30 mouse cellular contexts compared by ENCODE assay signal in the genomic region with DNA sequence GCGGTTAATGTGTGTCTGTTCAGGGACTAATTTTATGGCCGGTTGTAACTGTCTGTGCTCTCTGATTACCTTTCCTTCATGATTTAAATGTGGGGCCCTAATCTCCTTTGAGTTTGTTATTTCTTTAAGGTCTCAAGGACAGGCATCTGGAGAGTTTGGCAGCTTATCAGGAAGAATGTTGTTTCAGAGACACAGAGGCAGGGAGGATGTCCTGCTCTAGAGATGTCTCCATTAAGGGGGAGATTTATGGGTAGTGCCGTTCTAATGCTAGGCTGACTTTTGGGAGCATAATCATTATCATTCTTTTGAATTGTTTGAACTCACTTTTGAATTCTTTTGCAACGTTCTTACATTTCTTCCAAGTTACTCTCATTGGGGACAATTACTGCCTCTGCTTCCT. TPM values are rescaled to one million over a fixed set of nuclear protein-coding genes. Genes with fewer than 3 reads are reported as not detected.
DNase-seq lines count a peak whose midpoint lies in the region; ATAC-seq and TF ChIP-seq lines count a peak whose summit lies in the region.
"Had no signal": no experiment of that assay in that cellular context is flagged by ENCODE, and none has a peak within 500 bp of the region (broad histone marks: within the 10 kb centered on the region; RNA-seq: fewer than 3 reads in every experiment).

No protein-coding gene starts in this region.

- peak; percentile 62; the same call in 1 of the 2 replicates for ATAC-seq in kidney, embryonic 14.5 days (ENCODE audit: low FRiP score, low TSS enrichment)
- no peak for ATAC-seq in kidney, postnatal 0 days (replicated peaks; ENCODE audit: low FRiP score, low read depth)
- ATAC-seq in forebrain, embryonic 16.5 days, result no peak
- ATAC-seq: activated CD4-positive, CD25-positive, alpha-beta regulatory T cell, adult 4 months; CD4-positive, CD25-positive, alpha-beta regulatory T cell, adult 4 months; forebrain, embryonic 15.5 days; hindbrain, postnatal 0 days; inflammation-experienced regulatory T-cells, adult 6 months had no signal

- TF ChIP-seq CTCF in kidney, postnatal 0 days (IDR thresholded peaks at IDR 0.05; ENCODE audit: low read depth), result no peak

- no peaks in the 10 kb centered on the region for H3K36me3 ChIP-seq in kidney, embryonic 14.5 days (ENCODE audit: control insufficient read depth, insufficient read depth, low read length)
- H3K36me3 ChIP-seq in kidney, postnatal 0 days (ENCODE audit: insufficient read depth, low read length), result no peaks in the 10 kb centered on the region
- no peaks in the 10 kb centered on the region for H3K36me3 ChIP-seq in macrophage (ENCODE audit: inconsistent target)
- H3K36me3 ChIP-seq in forebrain, embryonic 16.5 days (ENCODE audit: control insufficient read depth, insufficient read depth), result no peaks in the 10 kb centered on the region
- H3K36me3 ChIP-seq: embryonic facial prominence, embryonic 10.5 days; embryonic facial prominence, embryonic 13.5 days; forebrain, embryonic 12.5 days; forebrain, embryonic 15.5 days; heart, embryonic 10.5 days; heart, embryonic 15.5 days; hindbrain, embryonic 10.5 days had no signal

- no peak overlapping the region for H3K9ac ChIP-seq in kidney, embryonic 14.5 days (ENCODE audit: low read depth, low read length)
- H3K9ac ChIP-seq in kidney, postnatal 0 days (ENCODE audit: low read depth, low read length), result no peak overlapping the region
- no peak overlapping the region for H3K9ac ChIP-seq in forebrain, embryonic 16.5 days (replicated peaks; ENCODE audit: low read depth, low read length)
- H3K9ac ChIP-seq: embryonic facial prominence, embryonic 13.5 days; forebrain, embryonic 12.5 days; forebrain, embryonic 15.5 days; heart, embryonic 15.5 days; hindbrain, embryonic 14.5 days had no signal

- peaks cover 32% of the 10 kb centered on the region; the same call in 1 of the 2 replicates for H3K79me2 ChIP-seq in macrophage (ENCODE audit: inconsistent target)

- no peak overlapping the region for H3K4me2 ChIP-seq in kidney, embryonic 14.5 days (replicated peaks; ENCODE audit: low read depth, low read length)
- H3K4me2 ChIP-seq in kidney, postnatal 0 days (ENCODE audit: low read length), result no peak overlapping the region
- no peak overlapping the region for H3K4me2 ChIP-seq in forebrain, embryonic 16.5 days (ENCODE audit: low read length)
- H3K4me2 ChIP-seq: embryonic facial prominence, embryonic 13.5 days; forebrain, embryonic 12.5 days; forebrain, embryonic 15.5 days; heart, embryonic 15.5 days; hindbrain, embryonic 14.5 days had no signal

- H3K27ac ChIP-seq in kidney, embryonic 14.5 days (ENCODE audit: low read depth, low read length), result no peak overlapping the region
- no peak overlapping the region for H3K27ac ChIP-seq in kidney, postnatal 0 days
- peak overlapping the region; percentile 95 for H3K27ac ChIP-seq in macrophage
- H3K27ac ChIP-seq in forebrain, embryonic 16.5 days (ENCODE audit: low read length), result no peak overlapping the region
- H3K27ac ChIP-seq: embryonic facial prominence, embryonic 10.5 days; embryonic facial prominence, embryonic 13.5 days; forebrain, embryonic 12.5 days; forebrain, embryonic 15.5 days; heart, adult 2 months; heart, embryonic 10.5 days; heart, embryonic 15.5 days; hindbrain, embryonic 10.5 days; hindbrain, embryonic 14.5 days; hindbrain, postnatal 0 days had no signal

- DNase-seq in kidney, adult 9 months, result no peak
- DNase-seq in kidney, postnatal 0 days (ENCODE audit: low spot score), result peak; percentile 42
- DNase-seq in kidney, postnatal 10 days, result no peak
- DNase-seq: adrenal gland, adult 8-10 months; adrenal gland, postnatal 25 days; cerebellum, adult 18-20 months; cerebellum, adult 9-10 months; cerebellum, postnatal 14 days; gastrocnemius, postnatal 10 days; gastrocnemius, postnatal 36 days; heart, adult 2 months; heart, postnatal 10 days; heart, postnatal 36 days had no signal

- H3K4me1 ChIP-seq in kidney, embryonic 14.5 days (ENCODE audit: control insufficient read depth, insufficient read depth, low read length), result no peaks in the 10 kb centered on the region
- no peaks in the 10 kb centered on the region for H3K4me1 ChIP-seq in kidney, postnatal 0 days (replicated peaks; ENCODE audit: insufficient read depth, low read length)
- H3K4me1 ChIP-seq in forebrain, embryonic 16.5 days (replicated peaks; ENCODE audit: control insufficient read depth, insufficient read depth, low read length), result no peaks in the 10 kb centered on the region
- H3K4me1 ChIP-seq: embryonic facial prominence, embryonic 10.5 days; embryonic facial prominence, embryonic 13.5 days; forebrain, embryonic 12.5 days; forebrain, embryonic 15.5 days; heart, embryonic 10.5 days; heart, embryonic 15.5 days; hindbrain, embryonic 10.5 days had no signal

- no peak overlapping the region for H3K4me3 ChIP-seq in kidney, embryonic 14.5 days (ENCODE audit: low read length)
- no peak overlapping the region for H3K4me3 ChIP-seq in kidney, postnatal 0 days (replicated peaks; ENCODE audit: low read depth, low read length)
- no peak overlapping the region for H3K4me3 ChIP-seq in macrophage (ENCODE audit: inconsistent target)
- no peak overlapping the region for H3K4me3 ChIP-seq in forebrain, embryonic 16.5 days (replicated peaks; ENCODE audit: low read length)
- H3K4me3 ChIP-seq: embryonic facial prominence, embryonic 10.5 days; embryonic facial prominence, embryonic 13.5 days; erythroblast, embryonic 14.5 days; forebrain, embryonic 12.5 days; forebrain, embryonic 15.5 days; heart, adult 2 months; heart, embryonic 10.5 days; heart, embryonic 15.5 days; hindbrain, embryonic 10.5 days had no signal

- H3K27me3 ChIP-seq in kidney, embryonic 14.5 days (ENCODE audit: control insufficient read depth, insufficient read depth, low read length), result no peaks in the 10 kb centered on the region
- H3K27me3 ChIP-seq in kidney, postnatal 0 days (ENCODE audit: insufficient read depth, low read length), result no peaks in the 10 kb centered on the region
- H3K27me3 ChIP-seq in forebrain, embryonic 16.5 days (replicated peaks; ENCODE audit: control insufficient read depth, insufficient read depth, low read length), result no peaks in the 10 kb centered on the region
- H3K27me3 ChIP-seq: embryonic facial prominence, embryonic 13.5 days; forebrain, embryonic 12.5 days; forebrain, embryonic 15.5 days; heart, embryonic 15.5 days had no signal

- 15% methylated on average over 4 of the region's 4 CpGs for WGBS in kidney, embryonic 14.5 days
- WGBS in kidney, postnatal 0 days, result 11% methylated on average over 4 of the region's 4 CpGs
- 80% methylated on average over 4 of the region's 4 CpGs for WGBS in macrophage (ENCODE audit: missing documents)
- 87% methylated on average over 4 of the region's 4 CpGs for WGBS in forebrain, embryonic 16.5 days

- no peaks in the 10 kb centered on the region for H3K9me3 ChIP-seq in kidney, embryonic 14.5 days (ENCODE audit: control insufficient read depth, low read length)
- H3K9me3 ChIP-seq in kidney, postnatal 0 days (replicated peaks; ENCODE audit: low read length), result no peaks in the 10 kb centered on the region
- no peaks in the 10 kb centered on the region for H3K9me3 ChIP-seq in forebrain, embryonic 16.5 days (ENCODE audit: control insufficient read depth, low read length)
- H3K9me3 ChIP-seq: embryonic facial prominence, embryonic 13.5 days; forebrain, embryonic 12.5 days; forebrain, embryonic 15.5 days; heart, embryonic 10.5 days; heart, embryonic 15.5 days had no signal

RNA-seq across cellular contexts. Expression of gene Clec4a1, which starts 1.7 kb away (rescaled TPM):
- 2.8 and 3.6 TPM in 2 replicates for polyA plus RNA-seq in kidney, embryonic 14.5 days (2014; fragmentation: Nextera tagmentation; extraction: Ambion mirVana)
- polyA plus RNA-seq in kidney, postnatal 0 days (2015; fragmentation: Nextera tagmentation; extraction: Ambion mirVana), result 3.0 and 3.1 TPM in 2 replicates
- 100 to 1,000 TPM in 13 of 26 experiments, 10 to 100 TPM in 13; 28.6 to 298 (median 102) TPM for total RNA-seq in macrophage (2018; cell fraction: chromatin; rRNA removed)
- total RNA-seq in macrophage (2018; cell fraction: cytosol; rRNA removed), result 100 to 1,000 TPM; 149 to 740 (median 378) TPM
- total RNA-seq in macrophage (2018; cell fraction: nucleus; rRNA removed), result 100 to 1,000 TPM in 25 of 26 experiments, 10 to 100 TPM in 1; 48.5 to 598 (median 241) TPM
- 65.6 to 266 TPM (median 257 TPM) in 3 replicates for polyA plus RNA-seq in macrophage (2018)
- polyA plus RNA-seq in forebrain, embryonic 16.5 days (2015; fragmentation: Nextera tagmentation; extraction: Ambion mirVana), result 0.46 and 1.0 TPM in 2 replicates
- polyA plus RNA-seq: C2C12; erythroblast, embryonic 14.5 days had no signal

RNA-seq across cellular contexts. Expression of gene Clec4a3, which starts 32.4 kb away (rescaled TPM):
- polyA plus RNA-seq in kidney, embryonic 14.5 days (2014; fragmentation: Nextera tagmentation; extraction: Ambion mirVana), result 2.5 and 2.6 TPM in 2 replicates
- 3.5 and 4.3 TPM in 2 replicates for polyA plus RNA-seq in kidney, postnatal 0 days (2015; fragmentation: Nextera tagmentation; extraction: Ambion mirVana)
- total RNA-seq in macrophage (2018; cell fraction: chromatin; rRNA removed), result 100 to 1,000 TPM in 9 of 26 experiments, 10 to 100 TPM in 14, 1 to 10 TPM in 3; 5.2 to 162 (median 63.3) TPM
- 100 to 1,000 TPM; 139 to 572 (median 262) TPM for total RNA-seq in macrophage (2018; cell fraction: cytosol; rRNA removed)
- total RNA-seq in macrophage (2018; cell fraction: nucleus; rRNA removed), result 100 to 1,000 TPM in 17 of 26 experiments, 10 to 100 TPM in 9; 33.0 to 342 (median 158) TPM
- 62.0 to 300 TPM (median 177 TPM) in 3 replicates for polyA plus RNA-seq in macrophage (2018)
- 0.79 and 1.5 TPM in 2 replicates for polyA plus RNA-seq in forebrain, embryonic 16.5 days (2015; fragmentation: Nextera tagmentation; extraction: Ambion mirVana)
- polyA plus RNA-seq: C2C12; erythroblast, embryonic 14.5 days had no signal

RNA-seq across cellular contexts. Expression of gene Necap1, which starts 45.6 kb away (rescaled TPM):
- 37.4 and 56.3 TPM in 2 replicates for polyA plus RNA-seq in kidney, embryonic 14.5 days (2014; fragmentation: Nextera tagmentation; extraction: Ambion mirVana)
- polyA plus RNA-seq in kidney, postnatal 0 days (2015; fragmentation: Nextera tagmentation; extraction: Ambion mirVana), result 37.6 and 39.8 TPM in 2 replicates
- 100 to 1,000 TPM in 18 of 26 experiments, 10 to 100 TPM in 8; 42.4 to 263 (median 153) TPM for total RNA-seq in macrophage (2018; cell fraction: chromatin; rRNA removed)
- total RNA-seq in macrophage (2018; cell fraction: cytosol; rRNA removed), result 10 to 100 TPM; 15.9 to 61.6 (median 51.9) TPM
- 100 to 1,000 TPM in 12 of 26 experiments, 10 to 100 TPM in 14; 39.8 to 139 (median 93.1) TPM for total RNA-seq in macrophage (2018; cell fraction: nucleus; rRNA removed)
- polyA plus RNA-seq in macrophage (2018), result 43.5 to 54.5 TPM (median 45.5 TPM) in 3 replicates
- 132 and 139 TPM in 2 replicates for polyA plus RNA-seq in forebrain, embryonic 16.5 days (2015; fragmentation: Nextera tagmentation; extraction: Ambion mirVana)

Comparison
In these comparisons a context has a peak if more than half of its experiments do, and no peak if none do; other contexts are left out.
1. RNA of gene Clec4a1, which starts 1.7 kb away (polyA plus RNA-seq): 65.6 to 266 TPM in macrophage; 2.8 to 3.6 TPM in kidney, embryonic 14.5 days, 3.0 to 3.1 TPM in kidney, postnatal 0 days and 0.46 to 1.0 TPM in forebrain, embryonic 16.5 days; every median in the first group is over 10 times any median in the second.
2. RNA of gene Clec4a3, which starts 32.4 kb away (polyA plus RNA-seq): 62.0 to 300 TPM in macrophage; 3.5 to 4.3 TPM in kidney, postnatal 0 days, 2.5 to 2.6 TPM in kidney, embryonic 14.5 days and 0.79 to 1.5 TPM in forebrain, embryonic 16.5 days; every median in the first group is over 10 times any median in the second.